Mouse (Mus musculus): ENCODE measurements around the gene Tor1a. TPM values are rescaled to one million over a fixed set of nuclear protein-coding genes. Genes with fewer than 3 reads are reported as not detected.
"Not testable (repeated sequence)": the region's sequence is repeated elsewhere in the genome, so short reads cannot be mapped to it uniquely, and the experiment has no call there.

The Tor1a gene
- polyA plus RNA-seq, 1 experiment from 2014 or later: 95.0 TPM

DNA sequence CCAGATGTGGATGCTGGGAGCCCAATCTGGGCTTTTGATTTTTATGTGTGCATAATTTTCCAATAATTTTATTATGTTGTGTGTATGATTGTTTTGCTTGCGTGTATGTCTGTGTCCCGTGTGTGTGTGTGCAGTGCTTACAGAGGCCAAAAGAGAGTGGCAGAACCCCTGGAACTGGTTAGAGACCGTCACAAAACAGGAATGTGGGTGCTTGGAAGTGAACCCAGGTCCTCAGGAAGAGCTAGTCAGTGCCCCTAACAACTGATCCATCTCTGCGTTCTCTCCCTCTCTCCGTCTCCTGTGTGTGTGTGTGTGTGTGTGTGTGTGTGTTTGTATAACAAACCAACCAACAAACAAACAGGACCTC lies 15.3 kb downstream of the Tor1a start:
- H3K36me3 ChIP-seq (ENCODE audit: poor library complexity, severe bottlenecking): peaks cover 25% of the 10 kb centered on the region
- 29% methylated on average over 5 of the region's 5 CpGs for WGBS
- no peaks in the 10 kb centered on the region for H3K27me3 ChIP-seq
- H3K9ac ChIP-seq: peak overlapping the region; percentile 90
- H3K4me1 ChIP-seq: peaks cover 27% of the 10 kb centered on the region
- H3K27ac ChIP-seq: peak overlapping the region; percentile 86
- peak; percentile 52; the same call in 1 of the 2 replicates for ATAC-seq
- no peaks in the 10 kb centered on the region for H3K9me3 ChIP-seq (replicated peaks)
- H3K4me3 ChIP-seq: peak overlapping the region; percentile 87
- peak overlapping the region; percentile 90 for H3K4me2 ChIP-seq

DNA sequence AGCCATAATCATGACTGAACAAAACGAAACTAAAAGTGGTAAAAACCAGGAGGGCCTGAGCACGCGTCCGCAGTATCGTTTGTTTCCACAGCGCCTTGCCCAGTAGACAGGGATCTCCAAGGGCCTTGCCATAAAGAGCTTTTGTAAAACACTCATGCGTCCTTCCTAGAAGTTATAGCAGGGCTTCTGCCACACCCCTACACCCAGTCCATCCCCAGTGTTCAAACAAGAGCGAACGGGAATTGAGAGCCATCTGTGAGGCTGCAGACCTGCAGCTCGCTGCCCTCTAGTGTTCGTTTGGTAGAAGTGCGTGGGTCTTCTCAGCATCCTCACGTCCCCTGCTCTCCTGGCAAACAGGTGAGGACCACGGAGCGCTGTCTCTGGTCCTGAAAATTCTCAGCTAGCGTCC lies 25.1 kb downstream of the Tor1a start:
- Histone ChIP-seq H3K9ac (no peak overlapping the region; the same call in 1 of the 2 replicates), H3K27ac (no peak overlapping the region), H3K4me2 (peak overlapping the region; percentile 50), H3K27me3 (no peaks in the 10 kb centered on the region), H3K4me3 (peak overlapping the region; percentile 25), H3K4me1 (no peaks in the 10 kb centered on the region), H3K36me3 (ENCODE audit: poor library complexity, severe bottlenecking) (no peaks in the 10 kb centered on the region), H3K9me3 (replicated peaks) (no peaks in the 10 kb centered on the region)
- WGBS: 30% methylated on average over 16 of the region's 16 CpGs
- ATAC-seq: peak; percentile 68

DNA sequence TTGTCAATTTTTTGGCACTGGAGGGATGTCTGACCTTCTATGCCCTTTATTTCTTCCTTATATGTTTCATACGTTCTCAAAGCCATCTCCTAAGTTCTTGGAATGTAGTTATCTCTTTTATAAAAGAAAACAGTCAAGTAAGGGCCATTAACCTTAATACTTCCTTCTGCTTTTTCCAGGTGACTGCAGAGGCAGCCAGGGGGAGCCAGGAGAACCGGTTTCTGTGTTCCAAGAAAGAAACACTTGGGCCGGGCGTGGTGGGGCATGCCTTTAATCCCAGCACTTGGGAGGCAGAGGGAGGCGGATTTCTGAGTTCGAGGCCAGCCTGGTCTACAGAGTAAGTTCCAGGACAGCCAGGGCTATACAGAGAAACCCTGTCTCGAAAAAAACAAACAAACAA lies 25.6 kb downstream of the Tor1a start:
- not testable (repeated sequence) for H3K4me3 ChIP-seq; H3K9ac ChIP-seq; H3K9me3 ChIP-seq (replicated peaks); ATAC-seq; H3K27me3 ChIP-seq; H3K4me2 ChIP-seq; H3K36me3 ChIP-seq (ENCODE audit: poor library complexity, severe bottlenecking); H3K27ac ChIP-seq; H3K4me1 ChIP-seq
- 50% methylated on average over 7 of the region's 7 CpGs for WGBS

DNA sequence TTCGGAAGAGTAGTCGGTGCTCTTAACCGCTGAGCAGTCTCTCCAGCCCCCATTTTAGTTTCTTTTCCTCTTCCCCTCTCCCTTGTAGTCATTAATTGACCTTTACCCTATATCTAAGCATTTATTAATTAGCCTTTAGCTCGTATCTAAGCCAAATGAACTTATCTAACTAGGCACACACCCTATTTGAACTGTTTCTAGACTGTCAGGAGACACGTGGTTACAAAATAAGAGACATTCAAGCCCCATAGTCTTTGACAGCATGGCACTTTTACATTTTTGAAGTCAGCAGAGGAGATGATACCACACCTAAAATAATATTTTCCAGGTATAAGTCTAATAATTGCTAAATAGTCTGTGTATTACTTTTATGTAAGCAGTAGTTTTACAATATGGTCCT lies 26.1 kb downstream of the Tor1a start:
- no peak for ATAC-seq
- Histone ChIP-seq H3K27me3 (no peaks in the 10 kb centered on the region), H3K9ac (no peak overlapping the region), H3K9me3 (replicated peaks) (no peaks in the 10 kb centered on the region), H3K4me1 (no peaks in the 10 kb centered on the region), H3K4me2 (no peak overlapping the region), H3K4me3 (no peak overlapping the region), H3K36me3 (ENCODE audit: poor library complexity, severe bottlenecking) (no peaks in the 10 kb centered on the region), H3K27ac (no peak overlapping the region)
- WGBS: 88% methylated on average over 5 of the region's 5 CpGs

DNA sequence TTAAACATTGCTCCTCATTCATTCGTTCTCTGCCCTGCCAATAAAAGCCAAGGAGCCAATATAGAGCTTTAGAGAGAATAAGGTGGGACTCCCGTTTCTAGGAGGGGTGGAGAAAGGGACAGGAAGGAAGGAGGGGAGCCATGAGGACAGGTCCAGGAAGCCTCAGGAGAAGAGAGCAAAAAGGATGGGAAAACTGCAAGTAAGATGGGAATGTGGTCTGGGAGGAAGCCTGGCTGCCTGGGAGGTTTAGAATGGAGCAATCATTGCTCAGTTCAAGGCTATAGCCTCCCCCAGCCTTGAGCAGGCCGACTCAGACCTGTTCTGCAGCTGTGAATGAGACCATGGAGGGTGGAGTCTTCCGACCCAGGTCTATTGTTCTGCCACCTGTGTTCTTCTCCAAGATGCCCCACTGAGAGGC lies 29.1 kb downstream of the Tor1a start:
- H3K9ac ChIP-seq: no peak overlapping the region
- no peak overlapping the region for H3K4me2 ChIP-seq
- H3K36me3 ChIP-seq (ENCODE audit: poor library complexity, severe bottlenecking): no peaks in the 10 kb centered on the region
- no peaks in the 10 kb centered on the region for H3K4me1 ChIP-seq
- no peak for ATAC-seq
- 43% methylated on average over 4 of the region's 4 CpGs for WGBS
- no peaks in the 10 kb centered on the region for H3K27me3 ChIP-seq
- H3K27ac ChIP-seq: no peak overlapping the region
- H3K4me3 ChIP-seq: no peak overlapping the region
- H3K9me3 ChIP-seq (replicated peaks): no peaks in the 10 kb centered on the region

DNA sequence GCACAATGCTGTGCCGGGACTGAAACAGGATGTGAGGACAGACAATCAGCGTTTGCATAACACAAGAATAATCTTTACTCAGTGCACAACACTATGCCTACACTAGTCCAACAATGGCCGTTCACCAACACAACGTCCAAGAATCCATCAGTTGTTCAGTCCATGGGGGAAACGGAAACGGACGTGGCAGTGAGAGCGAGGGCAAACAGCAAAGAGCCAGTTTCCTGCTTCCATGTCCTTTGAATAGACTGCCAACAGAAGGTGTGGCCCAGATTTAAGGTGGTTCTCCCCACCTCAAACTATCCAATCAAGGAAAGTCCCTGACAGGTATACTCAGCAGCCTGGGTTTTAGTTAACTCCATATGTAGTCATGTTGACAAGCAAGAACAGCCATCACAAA lies 30.0 kb downstream of the Tor1a start:
- Histone ChIP-seq H3K9ac (no peak overlapping the region), H3K4me3 (no peak overlapping the region), H3K36me3 (ENCODE audit: poor library complexity, severe bottlenecking) (no peaks in the 10 kb centered on the region), H3K27me3 (no peaks in the 10 kb centered on the region), H3K4me1 (no peaks in the 10 kb centered on the region), H3K27ac (no peak overlapping the region), H3K4me2 (no peak overlapping the region), H3K9me3 (replicated peaks) (no peaks in the 10 kb centered on the region)
- ATAC-seq: no peak
- WGBS: 89% methylated on average over 8 of the region's 8 CpGs

DNA sequence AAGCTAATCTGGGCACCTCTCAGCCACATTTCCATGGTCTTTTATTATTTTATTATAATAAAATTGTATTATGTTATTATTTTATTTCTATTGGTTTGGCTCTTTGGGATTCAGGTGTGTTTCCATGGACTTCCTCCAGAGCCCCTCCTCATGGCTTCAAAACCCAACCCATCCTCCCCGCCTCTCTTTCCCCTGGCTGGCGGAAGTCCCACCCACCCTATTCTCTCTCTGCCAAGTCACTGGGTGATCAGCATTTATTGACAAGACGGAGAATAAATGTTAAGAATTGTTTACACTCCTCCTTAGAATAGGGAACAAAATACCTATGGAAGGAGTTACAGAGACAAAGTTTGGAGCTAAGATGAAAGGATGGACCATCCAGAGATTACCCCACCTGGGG lies 30.9 kb downstream of the Tor1a start:
- Histone ChIP-seq H3K36me3 (ENCODE audit: poor library complexity, severe bottlenecking) (no peaks in the 10 kb centered on the region), H3K27me3 (no peaks in the 10 kb centered on the region), H3K4me1 (no peaks in the 10 kb centered on the region), H3K27ac (no peak overlapping the region), H3K9me3 (replicated peaks) (no peaks in the 10 kb centered on the region), H3K9ac (no peak overlapping the region), H3K4me3 (no peak overlapping the region), H3K4me2 (no peak overlapping the region)
- ATAC-seq: no peak
- 78% methylated on average over 3 of the region's 3 CpGs for WGBS

DNA sequence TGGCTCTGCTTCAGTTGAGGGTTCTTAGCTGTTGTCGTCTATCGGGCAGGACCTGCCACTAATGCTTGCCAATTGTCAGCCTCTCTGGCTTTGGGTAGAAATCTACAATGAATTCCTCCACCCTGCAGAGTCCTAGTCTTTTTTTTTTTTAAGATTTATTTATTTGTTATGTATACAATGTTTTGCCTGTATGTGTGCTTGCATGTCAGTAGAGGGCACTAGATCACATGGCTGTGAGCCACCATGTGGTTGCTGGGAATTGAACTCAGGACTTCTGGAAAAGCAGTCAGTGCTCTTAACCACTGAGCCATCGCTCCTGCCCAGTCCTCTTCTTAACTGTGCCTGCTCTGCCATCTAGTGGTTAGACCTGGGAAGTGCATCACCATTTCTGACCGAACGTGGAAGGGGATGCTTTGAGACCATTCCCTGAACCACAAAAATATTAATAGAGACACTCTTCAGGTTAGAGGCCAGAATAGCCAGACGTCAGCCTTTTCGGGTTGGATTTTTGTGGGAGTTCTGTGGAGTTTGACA lies 33.7 kb downstream of the Tor1a start:
- H3K27me3 ChIP-seq: no peaks in the 10 kb centered on the region
- H3K27ac ChIP-seq: no peak overlapping the region
- WGBS: 26% methylated on average over 7 of the region's 7 CpGs
- H3K9ac ChIP-seq: no peak overlapping the region
- H3K9me3 ChIP-seq (replicated peaks): no peaks in the 10 kb centered on the region
- no peak overlapping the region for H3K4me3 ChIP-seq
- H3K4me2 ChIP-seq: no peak overlapping the region
- H3K4me1 ChIP-seq: peaks cover 9% of the 10 kb centered on the region
- 0 out of 2 replicates have a peak, but pooled peaks have one; percentile 41 for ATAC-seq
- H3K36me3 ChIP-seq (ENCODE audit: poor library complexity, severe bottlenecking): no peaks in the 10 kb centered on the region

DNA sequence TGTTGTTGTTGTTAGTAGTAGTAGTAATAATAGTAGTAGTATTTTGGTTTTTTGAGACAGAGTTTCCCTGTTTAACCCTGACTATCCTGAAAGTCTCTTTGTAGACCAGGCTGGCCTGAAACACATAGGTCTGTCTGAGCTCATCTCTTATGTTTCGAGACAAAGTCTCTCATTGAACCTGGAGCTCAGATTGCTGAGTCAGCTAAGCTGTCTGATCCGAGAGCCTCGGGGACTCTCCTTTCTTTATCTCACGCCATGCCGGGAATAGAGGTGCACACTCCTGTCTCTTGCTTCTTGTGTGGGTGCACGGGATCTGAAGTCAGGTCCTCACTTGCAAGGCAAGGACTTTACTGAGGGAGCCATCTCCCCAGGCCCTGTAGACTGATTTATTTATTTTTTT lies 34.7 kb downstream of the Tor1a start:
- H3K9ac ChIP-seq: no peak overlapping the region
- no peak overlapping the region for H3K4me2 ChIP-seq
- H3K4me1 ChIP-seq: peaks cover 13% of the 10 kb centered on the region
- H3K27me3 ChIP-seq: no peaks in the 10 kb centered on the region
- H3K4me3 ChIP-seq: no peak overlapping the region
- no peak overlapping the region for H3K27ac ChIP-seq
- H3K36me3 ChIP-seq (ENCODE audit: poor library complexity, severe bottlenecking): no peaks in the 10 kb centered on the region
- WGBS: 57% methylated on average over 6 of the region's 6 CpGs
- no peaks in the 10 kb centered on the region for H3K9me3 ChIP-seq (replicated peaks)
- no peak for ATAC-seq

DNA sequence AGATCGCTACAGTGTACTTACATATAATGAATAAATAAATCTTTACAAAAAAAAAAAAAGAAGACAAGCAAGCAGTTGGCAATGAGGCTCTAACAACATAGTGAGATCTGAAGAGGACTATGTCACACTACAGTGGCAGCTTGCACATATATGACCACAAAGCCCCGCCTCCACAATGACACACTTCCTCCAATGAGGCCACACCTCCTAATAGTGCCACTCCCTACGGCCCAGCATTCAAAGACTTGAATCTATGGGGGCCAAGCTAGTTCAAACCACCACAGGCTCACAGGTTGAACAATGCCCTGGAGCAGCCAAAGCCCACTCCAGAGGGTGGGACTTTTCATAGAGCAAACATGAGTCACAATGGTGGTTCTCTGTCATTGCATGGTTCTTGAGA lies 35.8 kb downstream of the Tor1a start:
- no peak overlapping the region for H3K4me2 ChIP-seq
- H3K27ac ChIP-seq: no peak overlapping the region
- 80% methylated on average over 3 of the region's 3 CpGs for WGBS
- ATAC-seq: no peak
- peaks cover 13% of the 10 kb centered on the region for H3K4me1 ChIP-seq
- H3K9ac ChIP-seq: no peak overlapping the region
- H3K4me3 ChIP-seq: no peak overlapping the region
- H3K27me3 ChIP-seq: no peaks in the 10 kb centered on the region
- H3K36me3 ChIP-seq (ENCODE audit: poor library complexity, severe bottlenecking): no peaks in the 10 kb centered on the region
- no peaks in the 10 kb centered on the region for H3K9me3 ChIP-seq (replicated peaks)

DNA sequence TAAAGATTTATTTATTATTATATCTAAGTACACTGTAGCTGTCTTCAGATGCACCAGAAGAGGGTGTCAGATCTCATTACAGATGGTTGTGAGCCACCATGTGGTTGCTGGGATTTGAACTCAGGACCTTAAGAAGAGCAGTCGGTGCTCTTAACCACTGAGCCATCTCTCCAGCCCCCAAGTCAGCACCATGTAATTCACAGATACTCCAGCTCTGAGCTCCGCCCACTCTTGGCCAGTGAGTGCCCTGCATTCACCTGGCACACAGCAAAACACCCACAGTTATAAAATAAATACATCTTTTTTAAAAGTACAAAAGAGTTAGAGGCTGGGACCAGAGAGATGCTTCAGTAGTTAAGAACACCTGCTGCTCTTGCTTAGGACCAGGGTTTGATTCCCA lies 36.9 kb downstream of the Tor1a start:
- not testable (repeated sequence) for H3K9ac ChIP-seq
- WGBS: 86% methylated on average over 2 of the region's 2 CpGs

DNA sequence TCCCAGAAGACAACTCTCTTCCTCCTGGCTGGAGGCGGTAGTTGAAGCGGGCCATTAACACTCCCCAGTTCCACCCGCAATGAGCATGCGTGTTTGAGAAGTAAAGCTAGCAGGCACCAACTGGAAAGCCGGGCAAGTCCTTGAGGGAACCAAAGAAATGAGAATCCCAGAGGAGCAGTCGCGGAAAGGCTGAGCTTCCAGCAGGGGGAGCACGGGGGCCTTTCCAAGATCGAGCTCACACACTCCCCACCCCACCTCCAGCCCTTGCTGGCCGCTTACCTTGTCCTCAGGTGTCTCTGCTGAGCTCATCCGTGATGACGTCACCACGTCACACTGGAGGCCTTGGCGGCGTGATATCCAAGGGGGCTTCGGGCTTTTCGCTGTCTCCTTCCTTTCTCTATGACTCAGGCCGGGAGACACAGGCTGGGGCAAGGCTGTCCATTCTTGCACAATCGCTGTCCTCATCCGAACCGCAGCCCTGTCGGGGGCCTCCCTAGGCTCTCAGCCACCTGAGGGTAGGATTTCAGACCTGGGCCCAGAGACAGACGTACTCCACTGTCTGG lies 38.2 kb downstream of the Tor1a start, which contains the start of gene Ptges:
Gene Ptges (minus strand): TSS at position 381 of the 563 bp plus-strand sequence.
- no peaks in the 10 kb centered on the region for H3K36me3 ChIP-seq (ENCODE audit: poor library complexity, severe bottlenecking)
- 3% methylated on average over 23 of the region's 23 CpGs for WGBS
- peak within 1 kb of the TSS; percentile 60 for H3K4me2 ChIP-seq
- no peak within 1 kb of the TSS; the same call in 1 of the 2 replicates for H3K27ac ChIP-seq
- H3K9me3 ChIP-seq (replicated peaks): no peaks in the 10 kb centered on the region
- no peaks in the 10 kb centered on the region for H3K27me3 ChIP-seq
- H3K4me1 ChIP-seq: peaks cover 13% of the 10 kb centered on the region
- peak; percentile 76 for ATAC-seq
- H3K4me3 ChIP-seq: peak within 1 kb of the TSS; percentile 31
- peak within 1 kb of the TSS; percentile 61 for H3K9ac ChIP-seq

More for the DNA sequence above, 36.9 kb downstream of the Tor1a start:
- H3K36me3 ChIP-seq (ENCODE audit: poor library complexity, severe bottlenecking); H3K27ac ChIP-seq; ATAC-seq; H3K27me3 ChIP-seq; H3K4me3 ChIP-seq; H3K9me3 ChIP-seq (replicated peaks); H3K4me2 ChIP-seq: not testable (repeated sequence)
- H3K4me1 ChIP-seq: peaks cover 13% of the 10 kb centered on the region

Measured in forebrain, embryonic 13.5 days (tissue).